Mouse (Mus musculus) neural tube, embryonic 13.5 days (tissue): ENCODE measurements at regions not wholly inside any gene's neighbourhood (a gene's known extent, or its start where the extent isn't known, plus 50 kb on each side); places are given as distances from the start of the nearest gene placed in this dataset.

Experiments
- ATAC-seq: fragments of 200-750 bp; cut with Nextera tagmentation; 2 replicates; pipeline ENCODE4 v1.8.0; 2017; ENCODE audit warnings: low read depth, mild to moderate bottlenecking, moderate TSS enrichment, moderate library complexity
- H3K27ac ChIP-seq: fragments of 300-500 bp; sonication (generic); replicated peaks from 2 replicates; pipeline ENCODE4 v1.5.1; 2015; ENCODE audit warnings: moderate library complexity, mild to moderate bottlenecking, inconsistent platforms
- H3K27me3 ChIP-seq: fragments of 300-500 bp; sonication (generic); 2 replicates; pipeline ENCODE4 v1.6.1; 2015; ENCODE audit warnings: mild to moderate bottlenecking, inconsistent platforms
- H3K36me3 ChIP-seq: fragments of 300-500 bp; sonication (generic); 2 replicates; pipeline ENCODE4 v1.6.1; 2015; ENCODE audit warnings: mild to moderate bottlenecking, inconsistent platforms
- H3K4me1 ChIP-seq: fragments of 300-500 bp; sonication (generic); replicated peaks from 2 replicates; pipeline ENCODE4 v1.6.1; 2015; ENCODE audit warnings: inconsistent platforms
- H3K4me2 ChIP-seq: fragments of 300-500 bp; sonication (generic); 2 replicates; pipeline ENCODE4 v1.6.1; 2015; ENCODE audit warnings: inconsistent platforms, mild to moderate bottlenecking, moderate library complexity
- H3K4me3 ChIP-seq: fragments of 300-500 bp; sonication (generic); 2 replicates; pipeline ENCODE4 v1.5.1; 2015; ENCODE audit warnings: mild to moderate bottlenecking, inconsistent platforms
- H3K9ac ChIP-seq: fragments of 300-500 bp; sonication (generic); 2 replicates; pipeline ENCODE4 v1.6.1; 2015; ENCODE audit warnings: moderate library complexity, mild to moderate bottlenecking, inconsistent platforms
- H3K9me3 ChIP-seq: fragments of 300-500 bp; sonication (generic); 2 replicates; pipeline ENCODE4 v1.6.1; 2016; ENCODE audit warnings: inconsistent platforms
- WGBS: fragments of 180-500 bp; shearing (Covaris S2); methylation state at CpG from one replicate; pipeline ENCODE4 v1.1.7; 2015; 5-methylcytosine and 5-hydroxymethylcytosine counted together

GRCm38 (mm10) chr9:51538894-51539293 is 210.2 kb upstream of the 1810046K07Rik start:
- Histone ChIP-seq H3K9me3 (no peaks in the 10 kb centered on the region), H3K27me3 (no peaks in the 10 kb centered on the region), H3K27ac (no peak overlapping the region), H3K4me1 (no peaks in the 10 kb centered on the region), H3K36me3 (no peaks in the 10 kb centered on the region), H3K9ac (no peak overlapping the region), H3K4me3 (no peak overlapping the region), H3K4me2 (no peak overlapping the region)
- ATAC-seq = no peak
- 48% methylated on average over 2 of the region's 2 CpGs for WGBS

- Histone ChIP-seq H3K27me3 (no peaks in the 10 kb centered on the region), H3K27ac (no peak overlapping the region), H3K4me3 (no peak overlapping the region), H3K36me3 (no peaks in the 10 kb centered on the region), H3K4me1 (no peaks in the 10 kb centered on the region), H3K4me2 (no peak overlapping the region), H3K9me3 (no peaks in the 10 kb centered on the region), H3K9ac (no peak overlapping the region)
- WGBS = 91% methylated on average over 3 of the region's 3 CpGs
- no peak for ATAC-seq
These were observed 213.2 kb upstream of the 1810046K07Rik start for GRCm38 (mm10) chr9:51541940-51542339.

GRCm38 (mm10) chr9:51572040-51572439 is 193.1 kb upstream of the Arhgap20 start:
- no peak overlapping the region for H3K9ac ChIP-seq
- no peak for ATAC-seq
- H3K4me1 ChIP-seq = no peaks in the 10 kb centered on the region
- no peak overlapping the region for H3K4me2 ChIP-seq
- H3K4me3 ChIP-seq = no peak overlapping the region
- no peak overlapping the region for H3K27ac ChIP-seq
- H3K27me3 ChIP-seq = no peaks in the 10 kb centered on the region
- no peaks in the 10 kb centered on the region for H3K36me3 ChIP-seq
- H3K9me3 ChIP-seq = no peaks in the 10 kb centered on the region
- WGBS = 83% methylated on average over 5 of the region's 5 CpGs

GRCm38 (mm10) chr9:51581601-51582000 is 183.5 kb upstream of the Arhgap20 start:
- H3K27me3 ChIP-seq = no peaks in the 10 kb centered on the region
- H3K4me3 ChIP-seq = no peak overlapping the region
- no peak for ATAC-seq
- no peaks in the 10 kb centered on the region for H3K36me3 ChIP-seq
- no peak overlapping the region for H3K4me2 ChIP-seq
- no peaks in the 10 kb centered on the region for H3K9me3 ChIP-seq
- 92% methylated on average over 3 of the region's 3 CpGs for WGBS
- no peak overlapping the region for H3K9ac ChIP-seq
- no peak overlapping the region for H3K27ac ChIP-seq
- no peaks in the 10 kb centered on the region for H3K4me1 ChIP-seq

- no peak overlapping the region for H3K27ac ChIP-seq
- no peaks in the 10 kb centered on the region for H3K4me1 ChIP-seq
- no peak overlapping the region for H3K4me2 ChIP-seq
- no peaks in the 10 kb centered on the region for H3K36me3 ChIP-seq
- H3K27me3 ChIP-seq = no peaks in the 10 kb centered on the region
- WGBS = 83% methylated on average over 3 of the region's 3 CpGs
- no peak overlapping the region for H3K9ac ChIP-seq
- no peak for ATAC-seq
- H3K9me3 ChIP-seq = no peaks in the 10 kb centered on the region
- H3K4me3 ChIP-seq = no peak overlapping the region
These were observed 171.4 kb upstream of the Arhgap20 start for GRCm38 (mm10) chr9:51593707-51594106.

GRCm38 (mm10) chr9:51598706-51599105 is 166.4 kb upstream of the Arhgap20 start:
- H3K27me3 ChIP-seq = no peaks in the 10 kb centered on the region
- H3K27ac ChIP-seq = no peak overlapping the region
- no peaks in the 10 kb centered on the region for H3K4me1 ChIP-seq
- no peak overlapping the region for H3K4me3 ChIP-seq
- 79% methylated on average over 2 of the region's 2 CpGs for WGBS
- H3K36me3 ChIP-seq = no peaks in the 10 kb centered on the region
- H3K4me2 ChIP-seq = no peak overlapping the region
- H3K9ac ChIP-seq = no peak overlapping the region
- ATAC-seq = no peak
- no peaks in the 10 kb centered on the region for H3K9me3 ChIP-seq

GRCm38 (mm10) chr9:51608158-51608557 is 157.0 kb upstream of the Arhgap20 start:
- H3K36me3 ChIP-seq = no peaks in the 10 kb centered on the region
- H3K4me2 ChIP-seq = no peak overlapping the region
- H3K9me3 ChIP-seq = no peaks in the 10 kb centered on the region
- ATAC-seq = no peak
- H3K27me3 ChIP-seq = no peaks in the 10 kb centered on the region
- no peak overlapping the region for H3K4me3 ChIP-seq
- H3K27ac ChIP-seq = no peak overlapping the region
- no peaks in the 10 kb centered on the region for H3K4me1 ChIP-seq
- 71% methylated on average over 1 of the region's 1 CpGs for WGBS
- H3K9ac ChIP-seq = no peak overlapping the region

GRCm38 (mm10) chr9:51608697-51609456 is 156.3 kb upstream of the Arhgap20 start:
- Histone ChIP-seq H3K4me1 (no peaks in the 10 kb centered on the region), H3K27ac (no peak overlapping the region), H3K27me3 (no peaks in the 10 kb centered on the region), H3K4me3 (no peak overlapping the region), H3K36me3 (no peaks in the 10 kb centered on the region), H3K9ac (no peak overlapping the region), H3K4me2 (no peak overlapping the region), H3K9me3 (no peaks in the 10 kb centered on the region)
- ATAC-seq = no peak
- WGBS = 90% methylated on average over 6 of the region's 6 CpGs

- Histone ChIP-seq H3K9me3 (no peaks in the 10 kb centered on the region), H3K27ac (no peak overlapping the region), H3K27me3 (no peaks in the 10 kb centered on the region), H3K36me3 (no peaks in the 10 kb centered on the region), H3K4me2 (no peak overlapping the region), H3K4me3 (no peak overlapping the region), H3K4me1 (no peaks in the 10 kb centered on the region), H3K9ac (no peak overlapping the region)
- WGBS = 71% methylated on average over 4 of the region's 4 CpGs
- no peak for ATAC-seq
These were observed 139.0 kb upstream of the Arhgap20 start for GRCm38 (mm10) chr9:51626156-51626555.

GRCm38 (mm10) chr9:51636097-51636496 is 129.0 kb upstream of the Arhgap20 start:
- peaks cover 25% of the 10 kb centered on the region for H3K4me1 ChIP-seq
- no peak overlapping the region for H3K9ac ChIP-seq
- no peak overlapping the region for H3K4me2 ChIP-seq
- no peak overlapping the region for H3K4me3 ChIP-seq
- no peaks in the 10 kb centered on the region for H3K27me3 ChIP-seq
- ATAC-seq = peak; percentile 53; the same call in 1 of the 2 replicates
- WGBS = 85% methylated on average over 2 of the region's 2 CpGs
- H3K27ac ChIP-seq = peak overlapping the region; percentile 87
- H3K9me3 ChIP-seq = no peaks in the 10 kb centered on the region
- H3K36me3 ChIP-seq = no peaks in the 10 kb centered on the region

- no peak overlapping the region; the same call in 1 of the 2 replicates for H3K9ac ChIP-seq
- H3K4me3 ChIP-seq = no peak overlapping the region
- no peaks in the 10 kb centered on the region for H3K9me3 ChIP-seq
- no peaks in the 10 kb centered on the region for H3K27me3 ChIP-seq
- WGBS = 39% methylated on average over 1 of the region's 1 CpGs
- no peak overlapping the region for H3K4me2 ChIP-seq
- peak overlapping the region; percentile 87 for H3K27ac ChIP-seq
- no peaks in the 10 kb centered on the region for H3K36me3 ChIP-seq
- H3K4me1 ChIP-seq = peaks cover 22% of the 10 kb centered on the region
- ATAC-seq = peak; percentile 75
These were observed 128.5 kb upstream of the Arhgap20 start for GRCm38 (mm10) chr9:51636559-51637127.

GRCm38 (mm10) chr9:51637131-51637920 is 127.8 kb upstream of the Arhgap20 start:
- H3K4me3 ChIP-seq = no peak overlapping the region
- H3K27me3 ChIP-seq = no peaks in the 10 kb centered on the region
- peak; percentile 45; the same call in 1 of the 2 replicates for ATAC-seq
- 0 out of 2 replicates have a peak overlapping the region, but pooled peaks have one; percentile 26 for H3K9ac ChIP-seq
- 49% methylated on average over 6 of the region's 6 CpGs for WGBS
- no peak overlapping the region for H3K4me2 ChIP-seq
- H3K4me1 ChIP-seq = peaks cover 21% of the 10 kb centered on the region
- no peaks in the 10 kb centered on the region for H3K9me3 ChIP-seq
- peak overlapping the region; percentile 72 for H3K27ac ChIP-seq
- no peaks in the 10 kb centered on the region for H3K36me3 ChIP-seq
